Mouse (Mus musculus): ENCODE results near the gene Exoc6.

DNA sequence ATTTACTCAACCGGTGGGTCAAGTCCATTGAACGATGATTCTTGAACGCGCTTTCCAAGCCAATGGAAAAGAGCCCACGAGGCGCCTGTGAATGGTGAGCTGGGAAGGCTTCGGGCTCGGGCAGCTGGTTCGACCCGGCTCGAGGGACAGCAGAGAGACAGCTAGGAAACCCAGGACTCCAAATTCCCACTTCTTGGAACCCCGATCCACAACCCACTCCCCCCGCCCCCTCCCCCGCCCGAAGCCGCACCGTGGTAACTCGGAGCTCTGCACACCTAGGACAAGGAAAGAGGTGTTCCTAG lies 147.1 kb downstream of the Exoc6 start:
- TF ChIP-seq CTCF (IDR thresholded peaks at IDR 0.05; ENCODE audit: low read depth, low read length) (no peak), EP300 (IDR thresholded peaks at IDR 0.05; ENCODE audit: insufficient read depth, low read depth, low read length) (no peak)
